ENCODE assay signal across 21 mouse cellular contexts in the genomic region with DNA sequence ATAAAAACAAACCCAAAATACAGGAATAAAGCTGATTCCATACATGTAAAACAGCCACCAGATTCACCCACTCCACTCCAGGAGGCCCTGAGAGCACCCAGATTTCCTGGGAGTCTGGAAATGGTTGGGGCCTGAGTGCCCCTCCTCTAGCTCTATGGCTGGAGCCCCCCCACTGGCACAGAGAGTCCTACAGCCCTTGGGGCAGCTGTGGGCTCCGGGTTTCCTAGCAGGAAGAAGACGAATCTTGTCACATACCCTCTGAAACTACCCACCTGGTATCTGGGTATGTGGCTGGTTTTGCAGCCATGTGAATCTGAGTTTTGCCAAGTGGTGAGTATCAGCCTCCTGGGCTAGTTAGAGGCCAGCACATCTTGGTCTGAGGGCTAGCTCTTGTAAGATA. TPM values are rescaled to one million over a fixed set of nuclear protein-coding genes. Genes with fewer than 3 reads are reported as not detected.
"Had no signal": no experiment of that assay in that cellular context is flagged by ENCODE, and none has a peak within 500 bp of the region (broad histone marks: within the 10 kb centered on the region; RNA-seq: fewer than 3 reads in every experiment).

No protein-coding gene starts in this region.

- H3K27me3 ChIP-seq: lung, embryonic 15.5 days; neural tube, embryonic 15.5 days had no signal

- H3K4me1 ChIP-seq: liver, embryonic 13.5 days; lung, embryonic 15.5 days; midbrain, embryonic 12.5 days had no signal

- H3K27ac ChIP-seq: layer of hippocampus, adult 2 months; liver, embryonic 13.5 days; lung, embryonic 15.5 days; macrophage; midbrain, embryonic 12.5 days; neural tube, embryonic 15.5 days had no signal

- ATAC-seq: liver, postnatal 0 days had no signal

- H3K9me3 ChIP-seq: liver, embryonic 13.5 days; lung, embryonic 15.5 days; midbrain, embryonic 12.5 days; neural tube, embryonic 15.5 days had no signal

- H3K9ac ChIP-seq: liver, embryonic 13.5 days; liver, postnatal 0 days; lung, embryonic 15.5 days; midbrain, embryonic 12.5 days; neural tube, embryonic 15.5 days had no signal

- DNase-seq: kidney, postnatal 10 days; kidney, postnatal 4 days; liver; liver, embryonic 13.5 days; liver, postnatal 0 days; lung, postnatal 14 days; thymus, postnatal 36 days had no signal

- H3K4me3 ChIP-seq: layer of hippocampus, adult 2 months; liver, embryonic 13.5 days; lung, embryonic 15.5 days; midbrain, embryonic 12.5 days; neural tube, embryonic 15.5 days had no signal

- H3K36me3 ChIP-seq: liver, embryonic 13.5 days; lung, embryonic 15.5 days; midbrain, embryonic 12.5 days; neural tube, embryonic 15.5 days had no signal

- H3K4me2 ChIP-seq: liver, embryonic 13.5 days; lung, embryonic 15.5 days; midbrain, embryonic 12.5 days; neural tube, embryonic 15.5 days had no signal

RNA-seq across cellular contexts. Expression of a gene that starts 41.1 kb away (rescaled TPM):
- total RNA-seq: layer of hippocampus, adult 2 months; layer of hippocampus, postnatal 10 days; left cerebral cortex, postnatal 36 days; megakaryocyte-erythroid progenitor cell, adult 5-6 weeks; midbrain, postnatal 0 days had no signal
- polyA plus RNA-seq: kidney, embryonic 14.5 days; liver, embryonic 13.5 days; liver, postnatal 0 days; lung, embryonic 15.5 days; macrophage; midbrain, embryonic 12.5 days; midbrain, postnatal 0 days; neural tube, embryonic 11.5 days; neural tube, embryonic 15.5 days; spleen, adult 2 months; stomach, embryonic 16.5 days; thymus, postnatal 0 days had no signal
